Mouse (Mus musculus): Measurements from ENCODE around the gene Pdzd2.

Pdzd2 gene

DNA sequence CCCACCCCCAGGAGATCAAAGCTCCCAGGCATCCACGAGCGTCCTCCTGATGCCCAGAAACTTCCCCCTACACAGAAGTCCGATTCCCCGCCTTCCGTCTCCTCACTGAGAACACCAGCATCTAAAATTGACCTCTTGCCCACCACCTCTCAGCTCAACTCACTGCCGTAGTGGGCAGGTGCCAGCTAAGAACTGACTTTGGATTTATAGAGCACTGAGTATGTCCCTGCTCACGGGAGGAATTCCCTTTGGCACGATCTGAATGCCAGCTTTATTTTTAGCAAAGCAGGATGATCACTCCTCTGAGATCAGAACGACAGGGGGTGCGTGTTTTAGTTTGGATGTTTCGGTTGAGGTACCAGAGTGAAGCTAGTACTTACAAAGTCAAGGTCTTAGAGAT is 7.1 kb downstream of the Pdzd2 start:
- no peak for DNase-seq (ENCODE audit: low spot score)

DNA sequence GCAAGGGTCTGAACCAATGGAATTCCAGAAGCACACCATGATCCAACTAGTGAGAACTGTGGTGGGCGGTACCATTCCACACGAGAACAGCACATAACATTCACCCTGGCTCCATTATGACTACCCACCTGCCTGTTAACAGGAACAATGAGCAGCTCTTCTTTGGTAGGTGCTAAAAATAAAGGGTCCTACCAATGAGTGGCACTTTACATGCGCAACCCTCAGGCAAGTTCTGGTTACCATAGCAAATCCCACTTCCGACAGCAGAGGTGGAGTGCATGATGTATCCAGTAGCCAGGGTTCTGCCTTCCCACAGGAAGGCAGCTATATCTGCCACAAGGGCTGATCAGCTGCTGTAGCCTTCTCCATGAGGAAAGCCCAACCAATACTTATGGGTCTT is 11.3 kb downstream of the Pdzd2 start:
- no peak for DNase-seq (ENCODE audit: low spot score)

DNA sequence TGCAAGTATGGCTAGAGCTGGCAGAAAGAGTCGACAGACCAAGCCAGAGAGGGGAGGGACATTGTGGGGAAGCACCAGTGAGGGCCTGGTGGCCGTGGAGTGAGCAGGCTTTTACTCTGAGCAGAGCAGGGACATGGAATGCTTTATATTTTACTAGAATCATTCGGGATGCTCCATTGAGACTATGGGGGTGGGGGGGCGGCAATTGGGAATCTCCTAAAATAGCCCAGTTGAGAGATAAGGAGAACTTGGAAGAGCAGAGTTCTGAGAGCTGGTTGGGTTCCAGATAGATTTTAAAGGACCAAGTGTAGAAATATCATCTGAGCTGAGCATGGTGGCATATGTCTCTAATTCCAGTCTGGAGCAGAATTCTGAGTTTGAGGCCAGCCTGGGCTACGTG is 14.5 kb downstream of the Pdzd2 start:
- DNase-seq (ENCODE audit: low spot score) = no peak

DNA sequence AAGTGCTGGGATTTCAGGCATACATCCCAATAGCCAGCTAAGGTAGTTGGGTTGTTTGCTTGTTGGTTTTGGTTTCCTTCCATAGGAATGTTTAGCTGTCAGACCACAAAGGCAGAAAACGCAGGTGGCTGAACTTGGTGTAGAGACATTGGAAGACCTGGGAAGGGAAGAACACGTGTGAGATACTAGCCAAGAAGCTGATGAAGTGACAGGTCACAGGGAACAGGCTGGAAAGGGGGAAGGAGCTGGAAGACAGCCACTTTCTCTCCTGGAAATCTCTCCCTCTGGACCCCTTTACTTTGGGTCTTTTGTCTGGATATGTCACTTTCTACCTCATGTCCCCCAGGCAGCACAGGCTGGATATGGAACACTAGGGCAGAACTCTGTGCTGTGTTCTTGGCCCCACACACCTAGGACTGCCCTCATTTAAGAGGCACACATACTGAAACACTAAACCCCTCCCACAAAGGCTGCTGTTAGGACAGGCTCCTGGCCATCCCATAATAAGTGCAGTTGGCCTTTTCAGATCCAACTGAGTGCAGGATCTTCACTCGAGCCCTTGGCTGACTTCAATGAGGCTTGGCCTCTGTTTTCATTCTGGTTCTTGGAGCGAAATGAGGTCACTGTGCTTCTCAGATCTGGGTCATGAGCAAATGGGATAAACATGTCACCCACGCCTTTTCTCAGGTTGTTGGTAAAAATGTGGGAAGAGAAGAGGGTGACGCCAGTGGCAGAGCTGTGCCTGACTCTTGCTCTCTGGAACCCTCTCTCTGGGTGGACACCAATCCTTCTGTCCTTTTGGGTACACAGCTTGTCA is 17.8 kb downstream of the Pdzd2 start:
- no peak for DNase-seq (ENCODE audit: low spot score)

DNA sequence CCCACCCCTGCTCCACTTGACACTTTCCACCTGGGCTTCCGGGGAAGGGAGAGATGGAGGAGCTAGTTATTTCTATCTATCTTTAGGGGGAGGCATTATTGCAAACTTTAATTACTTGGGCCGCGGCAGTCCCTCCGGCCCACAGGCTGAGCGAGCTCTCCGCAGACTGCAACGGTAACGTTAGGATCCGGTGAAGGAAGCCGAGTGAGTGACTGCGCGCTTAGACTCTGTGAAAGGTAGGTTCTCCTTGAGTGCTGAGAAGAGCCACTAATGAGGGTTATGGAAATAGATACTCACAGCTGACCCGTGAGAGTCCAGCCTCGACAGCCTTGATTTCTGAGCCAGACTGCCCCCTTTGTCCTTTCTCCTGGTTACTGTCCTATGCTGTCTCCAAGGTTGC is 20.9 kb downstream of the Pdzd2 start:
- no peak for DNase-seq (ENCODE audit: low spot score)

DNA sequence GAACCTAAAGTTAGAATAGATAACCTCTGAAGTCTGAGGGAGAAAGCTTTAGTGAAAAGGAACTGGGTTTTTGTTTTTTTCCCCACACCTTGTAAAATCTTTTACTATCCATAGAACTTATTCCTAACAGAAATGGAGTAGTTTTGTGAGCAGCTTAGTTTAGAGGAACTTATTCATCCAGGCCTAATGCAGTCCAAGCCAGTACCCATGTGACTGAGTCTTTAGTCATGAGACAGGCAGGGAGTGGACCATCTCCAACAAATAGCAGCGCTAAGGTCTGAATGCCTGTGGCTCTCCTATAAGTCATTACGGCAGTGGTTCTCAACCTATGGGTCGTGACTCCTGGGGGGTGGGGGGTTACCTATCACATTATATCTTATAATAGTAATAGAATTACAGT is 22.3 kb downstream of the Pdzd2 start:
- DNase-seq (ENCODE audit: low spot score) = no peak

DNA sequence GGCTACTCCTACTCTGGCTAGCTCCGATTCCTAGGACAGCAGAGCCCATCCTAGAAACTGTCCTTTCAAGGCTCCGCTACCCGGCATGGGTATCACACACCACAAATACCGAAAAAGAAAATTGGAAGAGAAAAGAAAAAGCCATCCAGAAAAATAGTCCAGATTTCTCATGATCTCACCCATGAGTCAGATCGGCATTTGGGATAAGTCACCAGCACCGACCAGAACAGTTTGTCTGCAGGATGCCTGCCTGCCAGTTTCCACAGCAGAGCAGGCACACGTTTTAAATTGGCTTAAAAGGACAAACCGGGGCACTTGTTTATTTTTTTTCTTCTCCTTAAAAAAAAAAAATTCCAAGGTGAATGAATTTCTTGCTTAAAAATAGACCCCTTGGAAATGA is 22.8 kb downstream of the Pdzd2 start:
- no peak for DNase-seq (ENCODE audit: low spot score)

DNA sequence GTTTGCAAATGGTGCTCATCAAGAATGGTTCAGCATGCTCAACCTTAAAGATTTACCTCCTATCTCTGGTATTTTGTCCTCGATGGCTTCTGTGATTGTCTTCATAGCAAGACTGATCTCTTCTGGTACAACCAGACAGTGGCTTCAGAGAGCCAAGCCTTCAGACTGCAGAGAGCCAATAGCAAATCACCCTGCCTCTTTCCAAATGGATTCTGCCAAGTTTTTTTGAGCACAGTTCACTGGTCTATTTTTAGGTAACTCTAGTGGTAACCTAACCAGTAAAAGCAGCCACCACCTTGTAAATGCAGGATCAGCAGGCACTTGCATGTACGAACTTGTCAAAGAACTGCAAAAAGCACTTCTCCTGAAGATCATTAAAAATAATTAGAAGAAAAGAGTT is 25.4 kb downstream of the Pdzd2 start:
- no peak for DNase-seq (ENCODE audit: low spot score)

DNA sequence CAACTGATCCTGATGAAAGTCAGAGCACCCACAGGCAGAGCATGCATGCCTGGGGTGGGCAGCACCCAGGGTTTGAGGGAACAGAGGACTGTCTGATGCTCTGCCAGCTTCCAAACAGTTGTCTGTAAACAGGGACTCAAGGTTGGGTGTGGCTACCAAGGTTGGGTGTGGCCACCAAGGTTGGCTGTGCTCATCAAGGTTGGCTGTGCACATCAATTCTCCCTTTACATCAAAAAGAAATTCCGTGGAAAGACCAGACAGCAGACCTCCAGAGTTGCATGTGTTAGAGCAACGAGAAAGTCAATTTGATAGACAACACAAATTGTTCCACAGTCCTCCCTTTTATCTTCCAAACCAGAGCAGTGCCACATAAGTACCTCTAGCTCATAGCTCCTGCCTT is 26.5 kb downstream of the Pdzd2 start:
- DNase-seq (ENCODE audit: low spot score) = no peak

DNA sequence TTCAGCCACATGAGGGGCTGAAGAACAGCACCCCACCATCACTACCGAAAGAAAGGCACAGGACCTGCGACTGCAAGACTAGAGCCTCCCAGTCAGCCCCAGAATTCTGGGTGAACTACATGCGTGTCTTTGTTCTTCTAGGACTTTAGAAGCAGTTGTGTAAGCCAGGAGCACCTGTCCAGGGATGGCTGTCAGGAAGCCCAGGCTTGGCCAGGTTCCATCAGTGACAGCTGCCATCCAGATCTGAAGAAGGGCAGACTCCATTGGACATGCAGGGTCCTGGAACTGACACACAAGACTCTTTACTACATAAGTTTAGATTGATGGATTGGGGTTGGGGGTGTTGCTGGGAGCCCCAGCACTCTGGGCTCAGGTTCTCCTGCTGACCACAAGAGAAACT is 29.7 kb downstream of the Pdzd2 start:
- DNase-seq (ENCODE audit: low spot score) = no peak

DNA sequence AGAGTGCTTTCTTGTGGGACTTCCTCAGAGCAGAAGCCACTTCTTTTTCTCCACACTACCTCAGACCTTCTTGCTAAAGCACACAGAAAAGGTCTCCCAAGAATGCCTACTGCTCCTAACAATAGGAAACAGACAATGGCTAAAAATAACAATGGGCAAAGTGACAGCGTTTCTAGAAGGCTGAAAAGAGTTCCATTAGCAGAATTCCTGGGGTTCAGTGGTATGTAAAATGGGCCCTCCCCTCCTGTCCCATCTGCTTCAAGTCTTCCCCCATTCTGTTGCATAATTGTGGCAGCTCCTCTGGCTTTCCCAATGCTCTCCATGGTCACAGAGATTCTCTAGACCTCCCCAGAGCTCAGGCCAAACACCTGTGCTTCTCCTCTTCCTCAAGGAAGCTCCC is 31.4 kb downstream of the Pdzd2 start:
- no peak for DNase-seq (ENCODE audit: low spot score)

DNA sequence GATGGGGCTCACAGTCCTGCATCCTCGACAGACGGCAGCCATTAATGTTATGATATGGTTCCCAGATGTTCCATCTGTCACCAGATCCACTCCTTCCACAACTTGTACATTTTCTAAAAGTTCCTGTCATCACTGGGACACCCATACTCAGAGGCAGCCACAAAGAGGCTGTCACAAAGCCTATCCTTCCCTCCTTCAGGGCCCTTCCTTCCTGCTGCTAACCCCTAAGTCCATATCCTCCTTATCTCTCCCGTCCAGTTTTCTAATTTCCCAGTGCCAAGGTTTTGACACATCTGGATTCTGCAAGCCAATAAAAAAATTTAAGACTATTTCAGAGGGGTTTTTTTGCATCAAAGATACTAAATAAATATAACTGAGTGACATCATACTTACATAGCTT is 32.8 kb downstream of the Pdzd2 start:
- no peak for DNase-seq (ENCODE audit: low spot score)

DNA sequence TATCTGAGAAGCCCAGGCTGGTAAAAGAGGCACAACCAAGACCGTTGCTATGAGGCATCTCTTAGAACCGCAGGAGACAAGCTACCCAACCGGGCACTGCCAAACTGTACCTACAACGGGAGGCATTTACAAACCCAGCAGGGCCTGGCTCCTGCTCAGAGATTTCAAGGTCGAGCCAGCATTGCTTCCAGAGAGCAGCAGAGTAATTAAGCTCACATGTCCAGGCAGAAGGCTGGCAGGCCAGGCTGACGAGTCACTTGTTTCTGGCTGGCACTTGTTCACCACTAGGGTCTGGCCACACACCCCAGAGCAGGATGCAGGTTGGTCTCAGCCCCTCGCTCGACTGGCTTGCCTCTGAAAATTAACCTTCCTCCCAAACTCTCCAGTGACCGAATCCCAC is 39.4 kb downstream of the Pdzd2 start:
- DNase-seq (ENCODE audit: low spot score) = no peak

DNA sequence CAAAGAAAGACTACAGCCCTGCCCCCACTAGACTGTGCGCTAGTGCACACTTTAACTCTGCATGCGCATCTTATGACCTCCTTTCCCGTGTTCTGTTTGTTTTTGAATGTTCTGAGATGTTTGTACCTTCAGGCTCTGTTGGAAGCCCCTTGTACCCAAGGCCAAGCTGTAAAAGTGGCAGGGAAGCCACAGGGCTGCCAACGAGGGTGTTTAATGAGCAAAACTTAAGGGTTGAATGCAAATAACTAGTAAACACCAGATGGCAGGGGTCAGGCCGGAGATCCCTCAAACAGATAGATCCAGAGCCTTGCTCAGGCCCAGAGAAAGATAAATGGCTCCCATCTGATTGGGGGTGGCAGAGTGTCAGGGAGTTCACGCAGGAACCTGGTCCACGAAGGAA is 42.0 kb downstream of the Pdzd2 start:
- no peak for DNase-seq (ENCODE audit: low spot score)

DNA sequence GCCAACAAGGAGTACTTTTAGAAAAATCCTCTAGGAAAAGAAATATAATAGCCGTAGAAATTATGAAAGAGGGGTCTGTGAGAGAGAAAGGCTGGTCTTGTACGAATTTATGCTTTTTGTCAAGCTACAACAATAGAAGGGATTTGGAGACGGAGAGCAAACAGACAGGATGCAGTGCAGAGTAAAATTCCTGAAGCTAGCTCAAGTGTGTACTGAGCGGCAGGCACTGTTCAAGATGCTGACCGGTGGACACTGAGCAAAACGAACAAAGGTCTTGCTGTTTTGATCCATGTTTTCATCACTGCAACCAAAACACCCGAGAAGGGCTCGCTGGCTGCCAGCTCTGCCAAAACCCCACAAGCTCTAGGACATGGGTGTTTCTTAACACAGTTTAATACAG is 42.8 kb downstream of the Pdzd2 start:
- DNase-seq (ENCODE audit: low spot score) = no peak

DNA sequence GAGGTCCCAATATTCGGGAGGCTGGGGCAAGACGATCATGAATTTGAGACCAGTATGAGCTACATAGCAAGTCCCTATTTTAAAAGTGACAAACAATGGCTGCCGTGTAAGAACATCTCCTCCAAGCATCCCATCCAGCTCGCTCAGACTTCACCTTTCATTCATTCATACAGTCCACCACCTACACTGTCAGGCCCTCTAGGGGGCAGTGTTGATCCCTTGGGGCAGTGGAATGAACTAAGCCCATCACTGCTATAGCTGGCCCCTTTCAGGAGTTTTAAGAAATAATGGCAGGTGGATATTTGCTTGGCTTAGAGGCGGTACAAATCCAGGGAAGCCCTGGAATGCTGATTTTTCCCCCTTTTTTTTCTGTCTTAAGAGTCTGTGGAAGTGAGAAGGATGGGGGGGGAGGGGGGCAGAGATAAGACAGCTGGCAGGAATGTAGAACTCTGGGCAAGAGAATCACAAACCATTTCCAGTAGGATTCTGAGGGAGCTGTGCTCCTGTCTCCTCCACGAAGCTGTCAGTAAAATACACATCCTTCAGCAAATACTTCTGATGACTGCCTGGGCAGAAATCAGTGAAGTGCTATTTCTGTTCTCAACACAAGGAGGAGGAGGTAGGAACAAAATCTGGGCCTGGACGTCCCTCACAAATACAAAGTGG is 49.9 kb downstream of the Pdzd2 start:
- DNase-seq (ENCODE audit: low spot score) = no peak

DNA sequence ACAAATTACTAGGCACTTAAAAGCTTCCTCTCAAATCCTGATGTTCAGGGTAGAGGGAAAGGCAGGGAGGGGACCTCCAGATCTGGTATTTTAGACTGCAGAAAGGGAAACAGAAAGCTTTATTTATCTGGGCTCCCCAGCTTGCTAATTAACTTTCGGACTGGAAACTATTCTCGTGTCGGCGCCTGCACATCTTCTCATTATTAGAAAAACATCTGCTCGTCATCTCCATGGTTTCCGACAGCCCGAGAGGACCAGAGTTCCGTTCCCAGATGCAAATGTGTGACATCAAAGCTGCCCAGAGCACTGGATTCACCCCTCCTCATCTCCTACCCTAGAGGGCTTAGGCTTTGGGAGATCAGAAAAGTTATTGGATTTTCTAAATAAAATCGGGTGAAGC is 57.2 kb downstream of the Pdzd2 start:
- no peak for DNase-seq (ENCODE audit: low spot score)

DNA sequence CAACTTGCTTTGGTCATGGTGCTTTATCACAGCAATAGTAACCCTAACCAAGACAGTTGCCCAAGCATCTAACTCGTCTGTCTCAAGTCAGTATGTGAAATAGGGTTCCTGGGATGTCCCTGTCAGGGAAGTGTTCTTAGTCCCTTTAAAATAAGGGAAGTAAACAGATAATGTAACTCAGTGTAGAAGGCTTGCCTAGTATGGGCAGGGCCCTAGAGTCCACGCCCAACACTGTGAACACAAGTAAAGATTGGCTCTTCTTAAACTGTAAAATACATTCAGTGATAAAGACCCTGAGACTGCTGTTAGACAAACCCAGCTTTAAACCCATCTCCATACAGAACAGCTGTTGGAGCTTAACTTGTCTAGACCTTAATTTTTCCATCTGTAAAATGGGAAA is 57.8 kb downstream of the Pdzd2 start:
- no peak for DNase-seq (ENCODE audit: low spot score)

DNA sequence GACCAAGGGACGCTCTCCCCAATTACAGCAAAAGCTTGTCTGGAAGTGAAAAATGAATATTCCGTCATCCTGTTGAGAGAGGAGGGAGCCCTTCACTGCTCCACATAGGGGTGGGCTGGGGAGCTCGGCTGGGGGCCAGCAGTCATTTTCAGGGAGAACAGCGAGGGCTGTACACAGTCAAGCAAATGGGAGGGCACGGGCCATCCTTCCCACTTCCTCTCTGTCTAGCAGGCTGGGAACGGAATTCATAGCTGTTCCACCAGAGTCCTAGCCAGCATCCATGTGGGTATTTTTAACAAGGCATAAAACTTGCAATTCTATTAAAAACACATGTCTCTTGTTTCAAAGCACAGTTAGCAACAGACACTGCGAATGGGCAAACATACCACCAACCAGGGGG is 59.0 kb downstream of the Pdzd2 start:
- no peak for DNase-seq (ENCODE audit: low spot score)

DNA sequence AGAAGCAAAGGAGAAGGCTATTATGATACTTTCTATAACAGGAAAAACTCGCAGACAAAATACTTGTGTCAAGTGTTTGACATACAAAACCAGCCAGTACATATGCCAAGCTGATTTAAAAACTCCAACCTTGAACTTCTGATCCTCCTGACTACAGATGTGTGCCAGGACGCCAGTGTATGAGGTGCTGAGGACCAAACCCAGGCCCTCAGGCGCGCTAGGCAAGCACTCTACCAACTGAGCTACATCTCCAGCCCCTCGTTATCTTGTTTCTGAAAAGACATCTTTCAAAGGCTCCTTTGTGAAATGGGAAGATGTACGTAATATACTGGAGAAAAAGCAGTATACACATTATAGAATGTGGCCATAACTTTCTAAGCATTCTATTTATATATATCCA is 59.7 kb downstream of the Pdzd2 start:
- no peak for DNase-seq (ENCODE audit: low spot score)

DNA sequence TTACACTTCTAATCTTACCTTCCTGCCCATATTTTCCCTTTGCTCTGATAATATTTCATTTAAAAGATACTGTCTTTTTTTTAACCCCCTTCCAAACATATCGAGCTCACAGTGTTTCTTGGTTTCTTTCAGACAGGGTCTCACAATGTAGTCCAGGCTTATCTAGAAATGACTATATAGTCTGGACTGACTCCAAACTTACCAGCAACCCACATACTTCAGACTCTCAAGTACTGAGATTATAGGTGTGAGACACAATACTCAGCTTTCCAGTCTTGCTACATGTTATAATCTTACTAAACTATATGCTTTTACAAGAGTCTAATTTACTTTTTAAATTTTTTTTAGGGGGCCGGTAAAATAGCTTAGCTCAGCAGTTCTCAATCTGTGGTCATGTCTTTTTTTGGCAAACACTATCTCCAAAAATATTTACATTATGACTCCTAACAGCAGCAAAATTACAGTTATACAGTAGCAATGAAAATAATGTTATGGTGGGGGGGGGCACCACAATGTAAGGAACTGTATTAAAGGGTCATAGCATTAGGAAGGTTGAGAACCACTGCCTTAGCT is 61.1 kb downstream of the Pdzd2 start:
- no peak for DNase-seq (ENCODE audit: low spot score)

DNA sequence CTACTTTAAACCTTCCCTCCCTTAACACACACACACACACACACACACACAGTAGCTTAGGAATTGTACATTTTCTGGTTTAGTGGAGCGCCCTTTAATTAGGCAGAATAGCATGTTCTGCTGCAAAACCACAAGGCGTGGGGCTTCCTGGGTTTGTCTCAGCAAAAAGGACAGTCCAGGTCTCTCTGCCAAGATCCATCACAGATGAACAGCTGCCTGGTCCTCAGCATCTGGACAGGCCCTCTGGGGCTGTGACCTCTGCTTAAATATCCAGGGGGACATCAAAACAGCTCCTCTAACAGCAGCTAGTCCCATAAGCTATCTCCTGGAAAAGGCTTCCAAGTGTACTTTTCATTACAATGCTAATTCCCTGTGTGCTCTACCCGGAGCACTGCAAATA is 64.4 kb downstream of the Pdzd2 start:
- DNase-seq (ENCODE audit: low spot score) = no peak

DNA sequence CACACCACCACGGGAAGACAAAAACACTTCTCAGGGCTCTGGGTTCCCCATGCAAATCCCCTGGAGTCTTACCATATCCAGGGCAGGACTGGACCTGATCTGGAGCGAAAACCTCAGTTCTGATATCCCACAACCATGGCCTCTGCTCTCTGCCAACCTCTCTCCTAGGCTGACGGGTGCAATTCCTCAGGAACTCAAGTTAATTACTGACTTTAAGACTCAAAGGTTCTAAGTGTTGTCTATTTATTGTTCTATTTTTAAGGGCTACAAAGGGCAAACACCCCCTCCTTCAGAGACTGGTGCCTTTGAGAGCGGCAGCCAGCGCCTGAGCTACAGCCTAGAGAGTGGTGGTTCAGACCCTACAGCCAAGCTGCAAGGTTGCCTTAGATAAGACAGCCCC is 65.7 kb downstream of the Pdzd2 start:
- DNase-seq (ENCODE audit: low spot score) = no peak

Data from urinary bladder, postnatal 10 days (tissue).